Mouse (Mus musculus) C2C12 (cell line): ENCODE data around the gene Nfia. TPM values are rescaled to one million over a fixed set of nuclear protein-coding genes. Genes with fewer than 3 reads are reported as not detected.

Experiments used
- H3K27me3 ChIP-seq: one replicate; pipeline ENCODE4 v1.6.1; 2011; ENCODE audit not compliant: control insufficient read depth, insufficient read depth, insufficient read length
- H3K36me3 ChIP-seq: one replicate; pipeline ENCODE4 v1.6.1; 2011; ENCODE audit not compliant: control insufficient read depth, insufficient read depth
- H3K4me3 ChIP-seq: one replicate; pipeline ENCODE4 v1.5.1; 2011; ENCODE audit warnings: mild to moderate bottlenecking, control low read depth; ENCODE audit not compliant: poor library complexity, insufficient read depth, severe bottlenecking
- H3K79me2 ChIP-seq: one replicate; pipeline ENCODE4 v1.6.1; 2011; ENCODE audit not compliant: control insufficient read depth, insufficient read depth
- H3K79me3 ChIP-seq: one replicate; pipeline ENCODE4 v1.6.1; 2011; ENCODE audit warnings: low read depth, control low read depth
- H3ac ChIP-seq: one replicate; pipeline ENCODE3; 2011; ENCODE audit warnings: low read depth; ENCODE audit not compliant: control insufficient read depth, insufficient read length
- CEBPB ChIP-seq: IDR thresholded peaks from one replicate; pipeline ENCODE4 v1.6.1; 2011; ENCODE audit warnings: low read depth, mild to moderate bottlenecking, control low read depth, moderate library complexity
- CTCF ChIP-seq: IDR thresholded peaks from one replicate; pipeline ENCODE4 v1.5.1; 2011; ENCODE audit not compliant: control insufficient read depth, insufficient read depth, insufficient read length
- FOSL1 ChIP-seq: IDR thresholded peaks from one replicate; pipeline ENCODE4 v1.8.0; 2011; ENCODE audit warnings: mild to moderate bottlenecking, low read length; ENCODE audit not compliant: poor library complexity, insufficient read depth, severe bottlenecking
- MAX ChIP-seq: IDR thresholded peaks from one replicate; pipeline ENCODE4 v1.6.1; 2011; ENCODE audit warnings: mild to moderate bottlenecking, control low read depth
- MYOD1 ChIP-seq: IDR thresholded peaks from one replicate; pipeline ENCODE4 v1.6.1; 2011; ENCODE audit warnings: low read depth; ENCODE audit not compliant: control insufficient read depth, insufficient read length
- MYOG ChIP-seq: IDR thresholded peaks from one replicate; pipeline ENCODE4 v1.6.1; 2011; ENCODE audit not compliant: control insufficient read depth, insufficient read length; ENCODE audit errors: extremely low read depth
- USF1 ChIP-seq: IDR thresholded peaks from one replicate; pipeline ENCODE4 v1.6.1; 2011; ENCODE audit warnings: low read depth, mild to moderate bottlenecking, control low read depth, moderate library complexity
- polyA plus RNA-seq: library from polyadenylated mRNA; unstranded; fragments of >200 nt; fragmentation: generic; extraction: Trizol; gene quantifications from one replicate; pipeline ENCODE4 v1.2.1, GENCODE M21; 2012; ENCODE audit warnings: missing spikeins

Gene Nfia
- polyA plus RNA-seq, 1 experiment, result 0.33 TPM

- TF ChIP-seq USF1, result no peak
- TF ChIP-seq MYOG, result no peak
- no peak for TF ChIP-seq CEBPB
- TF ChIP-seq FOSL1, result no peak
- no peak for TF ChIP-seq MYOD1
- no peak for TF ChIP-seq CTCF
- no peak for TF ChIP-seq MAX
- H3K4me3 ChIP-seq, result no peak overlapping the region
- H3ac ChIP-seq, result no peak overlapping the region
- no peaks in the 10 kb centered on the region for H3K79me2 ChIP-seq
- no peaks in the 10 kb centered on the region for H3K79me3 ChIP-seq
- no peaks in the 10 kb centered on the region for H3K27me3 ChIP-seq
- no peaks in the 10 kb centered on the region for H3K36me3 ChIP-seq
Observed at GRCm38 (mm10) chr4:97868307-97868937, 95.9 kb downstream of the Nfia start.

- H3ac ChIP-seq, result no peak overlapping the region
- H3K36me3 ChIP-seq, result no peaks in the 10 kb centered on the region
- no peaks in the 10 kb centered on the region for H3K27me3 ChIP-seq
- no peaks in the 10 kb centered on the region for H3K79me3 ChIP-seq
- no peaks in the 10 kb centered on the region for H3K79me2 ChIP-seq
- TF ChIP-seq MAX, result no peak
- TF ChIP-seq FOSL1, result no peak
- TF ChIP-seq CTCF, result no peak
- TF ChIP-seq MYOG, result no peak
- no peak overlapping the region for H3K4me3 ChIP-seq
Observed at GRCm38 (mm10) chr4:97868938-97869440, 96.5 kb downstream of the Nfia start.

- no peaks in the 10 kb centered on the region for H3K79me3 ChIP-seq
- H3K4me3 ChIP-seq, result no peak overlapping the region
- TF ChIP-seq MYOD1 (no peak), MYOG (no peak), USF1 (no peak), CTCF (no peak), FOSL1 (no peak), CEBPB (no peak), MAX (no peak)
- no peaks in the 10 kb centered on the region for H3K79me2 ChIP-seq
- H3ac ChIP-seq, result no peak overlapping the region
- H3K27me3 ChIP-seq, result no peaks in the 10 kb centered on the region
- H3K36me3 ChIP-seq, result no peaks in the 10 kb centered on the region
Observed at GRCm38 (mm10) chr4:97869451-97869850, 96.9 kb downstream of the Nfia start.

GRCm38 (mm10) chr4:97871770-97872439, 99.4 kb downstream of the Nfia start:
- Histone ChIP-seq H3K27me3 (no peaks in the 10 kb centered on the region), H3K4me3 (no peak overlapping the region), H3ac (no peak overlapping the region), H3K36me3 (no peaks in the 10 kb centered on the region), H3K79me2 (no peaks in the 10 kb centered on the region), H3K79me3 (no peaks in the 10 kb centered on the region)
- TF ChIP-seq MYOD1 (no peak), MYOG (no peak), CEBPB (no peak), CTCF (no peak), FOSL1 (no peak), MAX (no peak), USF1 (no peak)

- Histone ChIP-seq H3K79me3 (no peaks in the 10 kb centered on the region), H3K79me2 (no peaks in the 10 kb centered on the region)
- no peak for TF ChIP-seq CTCF
Observed at GRCm38 (mm10) chr4:97874916-97875315, 102.4 kb downstream of the Nfia start.

GRCm38 (mm10) chr4:97875901-97876300, 103.4 kb downstream of the Nfia start:
- H3K4me3 ChIP-seq, result no peak overlapping the region
- TF ChIP-seq CTCF, result no peak
- no peak for TF ChIP-seq MAX
- no peak for TF ChIP-seq MYOD1
- TF ChIP-seq CEBPB, result no peak
- TF ChIP-seq USF1, result no peak
- TF ChIP-seq FOSL1, result no peak
- no peak for TF ChIP-seq MYOG

More at GRCm38 (mm10) chr4:97874916-97875315, 102.4 kb downstream of the Nfia start:
- no peaks in the 10 kb centered on the region for H3K36me3 ChIP-seq
- H3K4me3 ChIP-seq, result no peak overlapping the region
- no peak overlapping the region for H3ac ChIP-seq
- H3K27me3 ChIP-seq, result no peaks in the 10 kb centered on the region

More at GRCm38 (mm10) chr4:97875901-97876300, 103.4 kb downstream of the Nfia start:
- no peaks in the 10 kb centered on the region for H3K79me3 ChIP-seq
- H3K27me3 ChIP-seq, result no peaks in the 10 kb centered on the region
- H3K36me3 ChIP-seq, result no peaks in the 10 kb centered on the region
- no peak overlapping the region for H3ac ChIP-seq
- H3K79me2 ChIP-seq, result no peaks in the 10 kb centered on the region
